Mouse (Mus musculus): Measurements from ENCODE around the gene Ppcdc.

DNA sequence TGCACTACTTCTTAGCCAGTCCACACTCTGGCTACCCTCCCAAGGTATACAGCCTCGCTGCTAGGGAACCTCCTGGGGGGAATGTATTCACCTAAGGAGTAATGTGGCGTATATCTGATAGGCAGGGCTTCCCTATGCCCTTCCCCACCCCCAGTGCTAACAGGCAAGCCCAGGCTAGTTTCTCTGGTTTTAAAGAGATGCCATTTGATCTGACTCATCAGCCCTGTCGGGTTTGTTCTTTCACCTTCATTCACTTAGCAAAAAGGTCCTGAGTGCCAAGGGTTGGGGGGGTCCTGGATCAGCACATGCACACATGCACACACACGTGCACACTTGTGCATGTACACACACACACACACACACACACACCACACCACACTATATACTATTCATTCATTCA lies 12.0 kb downstream of the Ppcdc start:
- TF ChIP-seq CTCF (IDR thresholded peaks at IDR 0.05; ENCODE audit: low read depth) (no peak), EP300 (IDR thresholded peaks at IDR 0.05; ENCODE audit: low read depth) (no peak)
